Mouse (Mus musculus): ENCODE measurements around the gene Ivd.

DNA sequence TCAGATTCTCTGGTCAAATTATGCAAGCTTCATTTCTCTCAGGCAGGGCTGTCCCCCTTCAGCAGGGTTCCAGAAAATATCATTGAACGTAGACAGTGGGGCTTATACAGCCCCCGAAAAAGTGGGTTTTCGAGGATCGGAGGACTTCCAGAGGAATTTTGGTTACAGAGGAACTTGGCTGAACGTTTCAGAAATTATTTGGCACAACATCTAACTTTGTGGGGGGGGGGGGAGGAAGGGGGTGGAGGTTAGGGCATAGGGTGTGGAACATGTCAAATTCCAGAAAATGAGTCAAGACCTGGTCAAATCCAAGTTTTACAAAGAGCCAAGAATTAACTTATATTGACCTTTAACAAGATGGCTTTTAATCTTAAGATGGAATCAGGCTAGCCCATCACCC is 32.7 kb upstream of the Ivd start:
- TF ChIP-seq GATA1 (IDR thresholded peaks at IDR 0.05; ENCODE audit: borderline replicate concordance, low read length) (no peak), FLI1 (IDR thresholded peaks at IDR 0.05; ENCODE audit: low read length) (no peak)

Measured in megakaryocyte, embryonic 14.5 days (primary cell).